Mouse (Mus musculus): Measurements from ENCODE around the gene Anks1b. TPM values are rescaled to one million over a fixed set of nuclear protein-coding genes. Genes with fewer than 3 reads are reported as not detected.
A peak's percentile ranks its signal among the peaks of the same experiment; 100 is the strongest.

Gene Anks1b
- polyA plus RNA-seq, 1 experiment from 2014 or later, result 0.25 TPM

- Histone ChIP-seq H3K36me3 (no peaks in the 10 kb centered on the region), H3K9ac (no peak overlapping the region), H3K27me3 (peaks cover 41% of the 10 kb centered on the region), H3K4me1 (replicated peaks) (peaks cover 8% of the 10 kb centered on the region; the same call in 1 of the 2 replicates), H3K4me2 (peak overlapping the region; percentile 68), H3K4me3 (replicated peaks) (peak overlapping the region; percentile 47), H3K9me3 (replicated peaks) (no peaks in the 10 kb centered on the region), H3K27ac (no peak overlapping the region)
- WGBS (ENCODE audit: insufficient replicate concordance), result 1% methylated on average over 25 of the region's 56 CpGs
- ATAC-seq (ENCODE audit: low read depth), result no peak
- no peak for DNase-seq
Measured at GRCm38 (mm10) chr10:89872501-89873145, 686 bp upstream of the Anks1b start.

GRCm38 (mm10) chr10:89874036-89874435 is 727 bp downstream of the Anks1b start:
- H3K4me3 ChIP-seq (replicated peaks), result peak overlapping the region; percentile 47; the same call in 1 of the 2 replicates
- 22% methylated on average over 8 of the region's 8 CpGs for WGBS (ENCODE audit: insufficient replicate concordance)
- no peak overlapping the region for H3K9ac ChIP-seq
- H3K4me1 ChIP-seq (replicated peaks), result peaks cover 8% of the 10 kb centered on the region; the same call in 1 of the 2 replicates
- ATAC-seq (ENCODE audit: low read depth), result no peak
- peaks cover 41% of the 10 kb centered on the region for H3K27me3 ChIP-seq
- H3K27ac ChIP-seq, result no peak overlapping the region
- H3K36me3 ChIP-seq, result no peaks in the 10 kb centered on the region
- DNase-seq, result no peak
- H3K4me2 ChIP-seq, result peak overlapping the region; percentile 68
- H3K9me3 ChIP-seq (replicated peaks), result no peaks in the 10 kb centered on the region

DNA sequence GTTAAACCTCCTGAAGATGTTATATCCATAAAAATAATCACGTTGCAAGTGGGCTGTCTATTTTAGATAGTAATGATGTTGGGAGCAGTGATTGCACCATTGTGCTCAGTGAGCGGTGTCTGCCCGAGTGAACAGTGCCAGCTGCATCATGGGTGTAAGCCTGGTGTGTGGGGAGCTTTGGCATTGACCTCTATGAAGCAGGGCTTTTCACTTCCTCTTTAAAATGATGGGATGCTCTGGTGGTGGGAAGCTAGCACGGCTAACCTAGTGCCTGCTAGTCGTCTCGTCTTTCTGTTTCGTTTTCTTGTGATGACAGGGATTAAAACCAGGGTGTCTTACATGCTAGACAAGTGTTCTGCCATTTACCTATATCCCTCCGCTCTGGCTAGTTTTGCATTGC is 10.3 kb downstream of the Anks1b start:
- Histone ChIP-seq H3K4me1 (replicated peaks) (no peaks in the 10 kb centered on the region), H3K4me3 (replicated peaks) (no peak overlapping the region), H3K9me3 (replicated peaks) (no peaks in the 10 kb centered on the region), H3K27ac (no peak overlapping the region), H3K27me3 (no peaks in the 10 kb centered on the region), H3K9ac (no peak overlapping the region), H3K4me2 (no peak overlapping the region), H3K36me3 (no peaks in the 10 kb centered on the region)
- WGBS (ENCODE audit: insufficient replicate concordance), result 66% methylated on average over 8 of the region's 8 CpGs
- DNase-seq, result no peak
- ATAC-seq (ENCODE audit: low read depth), result no peak

DNA sequence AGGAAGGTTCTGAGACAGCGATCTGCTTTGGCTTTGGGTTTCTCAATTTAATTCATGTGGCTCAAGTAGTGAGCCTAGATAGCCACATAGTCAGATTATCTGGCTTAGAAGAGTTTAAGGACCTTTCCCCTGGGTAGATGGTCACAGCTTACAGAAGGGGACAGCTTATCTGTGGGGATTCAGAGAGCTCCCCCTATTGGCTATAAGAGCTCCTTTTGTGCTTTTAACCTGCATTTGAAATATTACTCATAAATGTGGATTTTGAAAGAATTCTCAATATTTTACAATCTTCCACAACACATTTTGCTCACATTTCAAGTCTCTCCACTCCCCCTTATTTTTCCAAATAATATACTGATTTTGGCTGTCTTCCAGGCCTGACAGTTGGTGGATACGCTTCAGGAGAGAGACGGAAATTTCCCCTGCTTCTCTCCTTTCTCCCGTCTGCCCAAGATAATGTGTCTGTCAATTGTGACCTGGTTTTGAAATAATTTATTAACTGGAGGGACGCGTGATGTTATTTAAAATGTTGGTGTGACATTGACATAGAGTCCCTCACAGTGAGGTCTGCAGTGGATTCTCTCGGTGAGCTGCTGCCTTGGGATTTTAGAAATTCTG is 29.5 kb downstream of the Anks1b start:
- no peak for ATAC-seq (ENCODE audit: low read depth)
- H3K4me1 ChIP-seq (replicated peaks), result no peaks in the 10 kb centered on the region
- no peaks in the 10 kb centered on the region for H3K9me3 ChIP-seq (replicated peaks)
- no peak overlapping the region for H3K9ac ChIP-seq
- no peak overlapping the region for H3K27ac ChIP-seq
- no peaks in the 10 kb centered on the region for H3K36me3 ChIP-seq
- H3K4me2 ChIP-seq, result no peak overlapping the region
- no peaks in the 10 kb centered on the region for H3K27me3 ChIP-seq
- H3K4me3 ChIP-seq (replicated peaks), result no peak overlapping the region
- WGBS (ENCODE audit: insufficient replicate concordance), result 68% methylated on average over 7 of the region's 7 CpGs
- DNase-seq, result no peak

- H3K4me1 ChIP-seq (replicated peaks), result no peaks in the 10 kb centered on the region
- H3K4me3 ChIP-seq (replicated peaks), result no peak overlapping the region
- WGBS (ENCODE audit: insufficient replicate concordance), result 83% methylated on average over 4 of the region's 4 CpGs
- no peak overlapping the region for H3K9ac ChIP-seq
- ATAC-seq (ENCODE audit: low read depth), result no peak
- H3K36me3 ChIP-seq, result no peaks in the 10 kb centered on the region
- no peak overlapping the region for H3K4me2 ChIP-seq
- no peak overlapping the region for H3K27ac ChIP-seq
- H3K27me3 ChIP-seq, result no peaks in the 10 kb centered on the region
- DNase-seq, result no peak
- no peaks in the 10 kb centered on the region for H3K9me3 ChIP-seq (replicated peaks)
Measured at GRCm38 (mm10) chr10:89911889-89912288, 38.6 kb downstream of the Anks1b start.

DNA sequence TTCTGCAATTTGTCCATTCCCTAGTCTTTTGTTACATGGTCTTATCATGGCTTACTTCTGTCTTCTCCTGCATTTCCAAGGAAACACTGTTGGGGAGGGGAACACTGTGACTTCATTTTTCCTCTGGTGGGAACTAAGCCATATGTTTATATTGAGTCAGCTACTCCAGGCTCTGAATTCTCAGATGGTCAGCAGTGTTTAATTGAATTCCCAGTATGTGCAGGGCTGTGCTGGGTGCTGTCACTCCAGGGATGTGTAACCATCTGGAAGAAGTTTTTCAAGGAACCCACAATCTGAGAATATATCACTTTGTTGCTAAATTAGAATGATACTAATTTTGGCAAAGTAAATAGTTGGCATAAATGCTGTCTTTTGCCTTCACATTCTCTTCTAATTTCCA is 39.9 kb downstream of the Anks1b start:
- ATAC-seq (ENCODE audit: low read depth), result no peak
- no peak overlapping the region for H3K9ac ChIP-seq

GRCm38 (mm10) chr10:89917141-89917540 is 43.8 kb downstream of the Anks1b start:
- ATAC-seq (ENCODE audit: low read depth) (no peak), DNase-seq (no peak)
- no peak overlapping the region for H3K27ac ChIP-seq
- H3K4me3 ChIP-seq (replicated peaks), result no peak overlapping the region
- H3K4me2 ChIP-seq, result no peak overlapping the region
- no peak overlapping the region for H3K9ac ChIP-seq
- H3K4me1 ChIP-seq (replicated peaks), result no peaks in the 10 kb centered on the region
- 58% methylated on average over 1 of the region's 1 CpGs for WGBS (ENCODE audit: insufficient replicate concordance)
- H3K9me3 ChIP-seq (replicated peaks), result no peaks in the 10 kb centered on the region
- no peaks in the 10 kb centered on the region for H3K27me3 ChIP-seq
- H3K36me3 ChIP-seq, result no peaks in the 10 kb centered on the region

More for the DNA sequence above, 39.9 kb downstream of the Anks1b start:
- Histone ChIP-seq H3K4me1 (replicated peaks) (no peaks in the 10 kb centered on the region), H3K27me3 (no peaks in the 10 kb centered on the region), H3K36me3 (no peaks in the 10 kb centered on the region), H3K9me3 (replicated peaks) (no peaks in the 10 kb centered on the region), H3K27ac (no peak overlapping the region), H3K4me3 (replicated peaks) (no peak overlapping the region), H3K4me2 (no peak overlapping the region)
- DNase-seq, result no peak

DNA sequence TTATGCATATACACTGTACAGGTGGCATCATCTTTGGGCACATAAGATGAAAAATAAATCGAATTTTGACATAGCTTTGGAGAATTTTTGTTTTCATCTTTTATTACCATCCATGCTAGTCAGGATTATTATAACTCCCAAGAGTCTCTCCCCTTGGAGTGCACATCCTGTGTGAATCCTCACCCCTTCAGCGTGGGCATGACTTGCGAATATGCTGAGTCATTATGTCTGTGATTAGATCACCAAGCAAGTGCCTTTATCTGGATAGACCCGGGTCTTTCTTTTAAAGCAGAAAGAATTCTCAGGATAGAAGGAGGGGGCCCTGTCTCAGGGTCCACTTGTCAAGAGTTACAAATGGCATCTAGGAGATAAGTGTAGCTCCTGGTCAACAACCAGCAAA is 48.7 kb downstream of the Anks1b start:
- H3K9me3 ChIP-seq (replicated peaks), result peaks cover 7% of the 10 kb centered on the region; the same call in 1 of the 2 replicates
- no peak for ATAC-seq (ENCODE audit: low read depth)
- no peak overlapping the region for H3K4me2 ChIP-seq
- H3K36me3 ChIP-seq, result no peaks in the 10 kb centered on the region
- no peaks in the 10 kb centered on the region for H3K27me3 ChIP-seq
- DNase-seq, result no peak
- H3K4me3 ChIP-seq (replicated peaks), result no peak overlapping the region
- no peaks in the 10 kb centered on the region for H3K4me1 ChIP-seq (replicated peaks)
- no peak overlapping the region for H3K27ac ChIP-seq
- WGBS (ENCODE audit: insufficient replicate concordance), result 37% methylated on average over 4 of the region's 4 CpGs
- no peak overlapping the region for H3K9ac ChIP-seq

- ATAC-seq (ENCODE audit: low read depth), result no peak
- Histone ChIP-seq H3K9ac (no peak overlapping the region), H3K4me2 (no peak overlapping the region), H3K36me3 (no peaks in the 10 kb centered on the region), H3K4me3 (replicated peaks) (no peak overlapping the region), H3K4me1 (replicated peaks) (no peaks in the 10 kb centered on the region), H3K9me3 (replicated peaks) (0 out of 2 replicates have a peak, but pooled peaks cover 4% of the 10 kb centered on the region), H3K27me3 (no peaks in the 10 kb centered on the region), H3K27ac (no peak overlapping the region)
- 43% methylated on average over 4 of the region's 4 CpGs for WGBS (ENCODE audit: insufficient replicate concordance)
- DNase-seq, result no peak
Measured at GRCm38 (mm10) chr10:89942180-89942579, 68.9 kb downstream of the Anks1b start.

DNA sequence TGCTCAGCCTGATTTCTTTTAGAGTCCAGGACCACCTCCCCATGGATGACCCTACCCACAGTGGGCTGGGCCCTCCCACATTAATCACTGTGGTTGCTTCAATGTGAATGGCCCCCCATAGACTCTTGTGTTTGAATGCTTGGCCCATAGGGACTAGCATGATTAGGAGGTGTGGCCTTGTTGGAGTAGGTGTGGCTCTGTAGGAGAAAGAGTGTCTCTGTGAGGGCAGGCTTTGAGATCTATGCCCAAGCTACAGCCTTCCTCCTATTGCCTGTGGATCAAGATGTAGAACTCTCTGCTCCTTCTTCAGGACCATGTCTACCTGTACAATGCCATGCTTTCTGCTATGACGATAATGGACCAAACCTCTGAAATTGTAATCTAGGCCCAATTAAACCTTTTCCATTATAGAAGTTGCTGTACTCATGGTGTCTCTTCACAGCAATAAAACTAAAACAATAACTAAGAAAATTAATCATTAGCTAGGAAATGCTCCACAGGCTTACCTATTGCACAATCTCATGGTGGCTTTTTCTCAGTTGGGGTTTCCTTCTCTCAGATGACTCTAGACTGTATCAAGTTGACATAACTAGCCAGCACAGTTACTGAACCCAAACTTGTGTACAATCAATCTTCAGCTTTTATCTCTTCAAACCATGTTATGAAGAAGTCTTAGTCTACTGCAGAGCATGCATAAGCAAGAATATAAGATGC is 73.5 kb downstream of the Anks1b start:
- DNase-seq, result no peak
- Histone ChIP-seq H3K4me2 (no peak overlapping the region), H3K4me3 (replicated peaks) (no peak overlapping the region), H3K27ac (no peak overlapping the region), H3K9ac (no peak overlapping the region), H3K27me3 (no peaks in the 10 kb centered on the region), H3K9me3 (replicated peaks) (0 out of 2 replicates have a peak, but pooled peaks cover 3% of the 10 kb centered on the region), H3K4me1 (replicated peaks) (no peaks in the 10 kb centered on the region), H3K36me3 (no peaks in the 10 kb centered on the region)
- WGBS (ENCODE audit: insufficient replicate concordance), result 77% methylated on average over 1 of the region's 1 CpGs
- no peak for ATAC-seq (ENCODE audit: low read depth)

- ATAC-seq (ENCODE audit: low read depth) (no peak), DNase-seq (no peak)
- Histone ChIP-seq H3K9me3 (replicated peaks) (no peaks in the 10 kb centered on the region), H3K4me2 (no peak overlapping the region), H3K27ac (no peak overlapping the region), H3K27me3 (no peaks in the 10 kb centered on the region), H3K4me1 (replicated peaks) (no peaks in the 10 kb centered on the region), H3K4me3 (replicated peaks) (no peak overlapping the region), H3K36me3 (no peaks in the 10 kb centered on the region), H3K9ac (no peak overlapping the region)
- WGBS (ENCODE audit: insufficient replicate concordance), result 72% methylated on average over 4 of the region's 4 CpGs
Measured at GRCm38 (mm10) chr10:89974361-89974760, 101.1 kb downstream of the Anks1b start.

All from liver, embryonic 13.5 days (tissue).